Mouse (Mus musculus) heart, adult 11 months (tissue): ENCODE results near the gene Agrp.
A peak's percentile ranks its signal among the peaks of the same experiment; 100 is the strongest.

Experiments
- DNase-seq: peaks from one replicate; pipeline ENCODE4 v3.0.0; 2022

Agrp gene

DNA sequence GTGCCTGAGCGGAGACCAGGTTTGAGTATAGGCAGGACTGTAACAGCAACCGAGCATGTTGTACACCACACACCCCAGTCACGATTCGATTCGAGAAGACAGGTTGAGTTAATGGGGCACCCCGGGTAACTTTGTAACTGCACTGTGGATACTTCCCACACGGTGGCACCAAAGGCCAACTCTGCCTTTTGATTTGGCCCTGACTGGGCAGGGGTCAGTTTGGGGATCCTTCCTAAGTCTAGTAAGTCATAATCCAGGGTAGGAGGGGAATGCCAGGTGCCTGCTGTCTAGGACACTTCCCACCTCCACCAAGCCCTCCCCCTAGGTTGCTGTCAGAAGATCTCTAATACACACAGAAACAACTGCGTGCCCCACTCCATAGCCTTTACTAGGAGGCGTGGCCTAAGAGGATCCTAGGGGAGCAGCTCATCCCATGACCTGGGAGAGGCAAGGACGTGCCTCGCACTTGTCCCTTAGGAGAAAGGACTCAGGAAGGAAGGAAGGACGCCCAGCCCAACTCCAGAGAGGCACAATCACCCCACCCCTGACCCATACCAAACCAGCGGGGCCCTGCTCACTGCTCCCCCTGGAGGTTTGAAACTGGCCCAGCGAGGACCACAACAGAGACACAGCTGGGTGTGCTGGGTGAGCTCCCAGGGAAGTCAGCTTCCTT is 40.7 kb downstream of the Agrp start:
- peak; percentile 99 for DNase-seq

DNA sequence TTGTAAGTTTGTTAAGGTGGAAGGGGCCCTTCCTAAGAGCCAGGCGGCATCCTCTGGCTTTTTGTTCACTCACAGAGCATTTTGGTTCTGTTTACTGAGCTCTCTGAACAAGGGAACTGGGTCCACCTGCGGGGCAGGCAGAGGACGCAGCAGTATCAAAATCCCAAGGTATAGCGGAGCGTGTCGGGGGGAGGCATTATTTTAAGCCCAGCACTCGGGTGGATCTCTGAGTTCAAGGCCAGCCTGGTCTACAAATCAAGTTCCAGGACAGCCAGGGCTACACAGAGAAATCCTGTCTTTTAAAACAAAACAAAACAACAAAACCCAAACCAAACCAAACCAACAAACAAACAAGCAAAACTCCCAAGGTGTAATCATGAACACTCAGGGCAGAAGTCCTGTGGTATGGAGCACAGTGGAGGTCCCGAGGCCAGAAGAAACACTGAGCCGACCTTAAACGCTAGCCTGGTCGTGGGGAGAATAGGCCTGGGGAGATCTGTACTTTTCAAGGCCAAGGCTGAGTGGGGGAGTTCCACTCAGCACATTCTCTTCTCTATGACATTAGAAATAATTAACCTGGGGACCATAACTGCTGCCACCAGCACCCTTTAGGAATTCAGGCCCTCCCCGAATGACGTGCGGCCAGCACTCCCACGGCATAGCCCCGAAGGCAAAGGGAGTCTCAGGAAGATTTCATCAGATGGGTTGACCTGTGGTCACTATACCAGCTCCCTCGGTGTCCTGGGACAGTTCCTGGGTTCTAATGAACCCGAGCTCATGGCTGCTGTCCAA is 42.5 kb downstream of the Agrp start:
- DNase-seq, result peak; percentile 91

DNA sequence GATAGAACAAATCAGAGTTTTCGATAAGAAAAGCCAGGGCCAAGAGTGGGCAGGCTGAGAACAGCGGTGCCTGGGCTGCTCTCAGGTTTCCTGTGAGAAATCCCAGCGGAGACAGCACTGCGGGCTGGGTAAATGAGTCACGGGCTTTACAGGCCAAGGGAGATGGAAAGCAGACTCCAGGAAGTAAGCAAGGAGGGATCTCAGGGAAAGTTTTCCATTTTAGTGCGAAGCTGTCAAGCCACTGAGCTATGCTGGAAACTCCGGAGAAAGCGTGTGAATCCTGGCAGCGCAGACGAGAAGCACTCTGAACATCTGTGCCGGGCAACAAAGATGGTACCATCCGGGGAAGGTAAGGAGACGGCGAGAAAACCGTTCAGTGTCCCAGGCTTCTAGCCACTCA is 43.3 kb downstream of the Agrp start:
- DNase-seq, result peak; percentile 98

DNA sequence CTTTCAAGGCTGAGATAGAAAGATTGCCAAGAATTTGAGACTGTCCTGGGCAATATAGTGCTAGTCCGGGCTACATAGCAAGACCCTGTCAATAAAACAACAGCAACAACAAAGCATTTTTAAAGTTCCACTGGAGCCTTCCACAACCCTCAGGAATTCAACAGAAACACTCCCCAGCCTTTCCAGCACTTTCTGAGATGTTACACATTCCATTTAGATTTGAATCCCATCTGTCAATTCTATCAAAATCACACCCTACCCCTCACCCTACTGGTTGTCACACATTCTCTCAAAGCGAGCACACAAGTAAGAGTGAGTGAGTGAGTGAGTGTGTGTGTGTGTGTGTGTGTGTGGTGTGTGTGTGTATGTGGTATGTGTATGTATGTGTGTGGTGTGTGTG is 44.8 kb downstream of the Agrp start:
- peak; percentile 58 for DNase-seq

DNA sequence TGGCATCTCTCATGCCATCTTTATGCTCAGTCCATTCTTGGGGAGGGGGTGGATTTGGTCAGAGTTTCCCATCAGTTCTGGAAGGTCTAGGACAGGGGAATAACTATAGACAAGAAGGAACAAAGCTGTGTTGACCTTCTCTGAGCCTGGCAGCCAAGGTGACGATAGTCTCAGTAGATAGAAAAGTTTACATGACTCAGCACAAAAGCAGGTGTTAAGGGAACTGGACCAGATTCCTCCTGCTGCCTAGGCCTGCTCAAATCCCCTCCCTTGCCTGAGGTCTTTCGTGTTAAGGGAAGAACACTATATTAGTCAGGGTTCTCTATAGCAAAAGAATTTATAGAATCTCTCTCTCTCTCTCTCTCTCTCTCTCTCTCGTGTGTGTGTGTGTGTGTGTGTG is 57.5 kb downstream of the Agrp start:
- DNase-seq, result no peak

DNA sequence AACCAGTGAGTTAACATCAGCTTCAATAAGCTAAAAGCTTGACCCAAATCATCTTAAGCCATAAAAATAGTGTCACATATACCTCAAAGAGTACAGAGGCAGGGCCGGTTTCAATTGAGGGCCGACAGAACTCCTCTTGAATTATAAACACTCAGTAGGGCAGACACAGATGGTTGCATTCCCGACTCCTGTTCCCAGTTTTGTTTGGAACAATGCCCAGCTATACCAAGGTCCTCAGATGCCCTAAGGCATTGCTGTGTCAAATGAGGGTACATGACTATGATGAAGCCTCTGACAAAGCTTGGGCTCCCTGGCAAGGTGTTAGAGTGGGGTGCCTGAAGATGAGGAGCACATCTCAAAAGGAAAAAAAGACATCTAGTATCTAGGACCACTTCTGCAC is 61.7 kb downstream of the Agrp start:
- peak; percentile 71 for DNase-seq

DNA sequence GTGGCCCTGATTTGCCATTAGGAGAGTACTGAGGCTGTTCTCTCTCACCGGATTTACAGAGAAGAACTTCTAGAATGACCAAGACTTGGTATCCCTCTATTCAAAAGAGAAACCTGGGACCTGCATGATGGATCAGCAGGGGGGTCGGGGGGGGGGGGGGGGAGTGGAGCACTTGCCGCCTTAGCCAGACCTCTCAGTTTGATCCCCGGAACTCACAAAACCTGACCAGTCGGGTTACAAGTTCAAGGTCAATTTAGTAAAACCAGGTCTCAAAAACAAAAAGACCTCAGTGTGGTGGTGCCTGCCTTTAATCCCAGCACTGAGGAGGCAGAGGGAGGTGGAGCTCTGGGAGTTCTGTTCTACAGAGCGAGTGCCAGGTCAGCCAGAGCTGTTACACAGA is 62.5 kb downstream of the Agrp start:
- DNase-seq, result no peak

DNA sequence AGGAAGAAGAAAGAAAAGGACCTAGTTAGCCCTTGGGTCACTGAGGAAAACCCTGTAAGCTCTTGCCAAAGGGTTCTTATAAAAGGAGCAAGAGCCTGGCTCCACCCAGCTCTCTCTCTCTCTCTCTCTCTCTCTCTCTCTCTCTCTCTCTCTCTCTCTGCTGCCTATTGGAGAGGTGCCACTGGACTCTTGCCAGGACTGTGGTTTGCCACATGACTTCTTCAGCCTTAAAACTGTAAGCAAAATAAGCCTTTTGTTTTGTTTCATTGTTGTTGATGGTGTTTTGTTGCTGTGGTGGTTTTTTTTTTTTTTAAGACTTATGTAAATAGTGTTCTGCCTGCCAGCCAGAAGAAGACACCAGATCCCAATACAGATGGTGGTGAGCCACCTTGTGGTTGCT is 63.8 kb downstream of the Agrp start:
- DNase-seq, result peak; percentile 83

DNA sequence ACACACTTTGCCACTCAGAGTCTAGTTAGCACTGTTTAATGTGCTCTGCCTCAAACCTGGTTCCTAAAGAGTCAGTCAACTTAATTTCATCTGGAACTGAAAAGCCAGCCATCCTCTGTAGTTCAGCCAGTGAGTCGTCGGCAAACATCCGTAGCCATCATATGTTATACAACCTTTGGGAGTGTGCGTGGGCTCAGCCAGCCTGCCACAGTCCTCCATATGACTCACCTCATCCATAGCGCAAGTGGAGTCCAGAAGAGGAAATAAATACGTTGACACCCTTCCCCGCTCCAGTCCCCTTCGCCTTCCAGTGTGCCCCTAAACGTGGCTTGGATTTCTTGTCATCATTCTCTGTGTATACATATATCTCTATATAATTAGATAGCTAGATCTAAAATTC is 65.4 kb downstream of the Agrp start:
- DNase-seq, result peak; percentile 74

DNA sequence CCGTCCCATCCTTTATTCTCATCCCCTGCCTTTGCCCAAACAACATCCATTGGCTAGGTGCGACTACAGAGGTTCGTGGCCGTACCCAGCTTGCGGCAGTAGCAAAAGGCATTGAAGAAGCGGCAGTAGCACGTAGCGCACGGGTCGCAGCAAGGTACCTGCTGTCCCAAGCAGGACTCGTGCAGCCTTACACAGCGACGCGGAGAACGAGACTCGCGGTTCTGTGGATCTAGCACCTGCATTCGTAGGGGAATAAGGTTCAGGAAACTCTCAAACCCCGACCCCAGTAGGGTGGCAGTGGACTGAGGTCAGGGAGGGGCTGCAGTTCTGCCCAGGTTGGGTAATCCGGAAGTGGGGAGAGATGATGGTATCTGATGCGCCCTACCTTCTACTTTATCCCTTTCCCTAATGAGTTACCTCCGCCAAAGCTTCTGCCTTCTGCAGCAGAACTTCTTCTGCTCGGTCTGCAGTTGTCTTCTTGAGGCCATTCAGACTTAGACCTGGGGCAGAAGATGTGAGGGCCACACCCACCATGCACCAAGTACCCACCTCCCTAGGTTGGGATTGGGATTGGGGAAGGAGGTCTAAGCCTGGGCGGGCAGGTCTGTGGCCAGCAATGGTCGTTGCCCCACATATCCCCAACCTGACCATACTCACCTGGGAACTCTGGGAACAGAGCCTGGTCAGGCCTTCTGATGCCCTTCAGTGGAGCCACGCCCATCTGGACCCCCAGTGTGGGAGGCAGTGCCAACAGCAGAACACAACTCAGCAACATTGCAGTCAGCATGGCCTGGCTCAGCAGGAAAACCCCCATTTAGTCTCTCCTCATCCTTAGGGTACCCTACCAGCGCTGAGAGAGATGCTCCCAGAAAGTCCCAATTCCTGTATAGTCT is 70.2 kb downstream of the Agrp start:
- DNase-seq, result peak; percentile 94

DNA sequence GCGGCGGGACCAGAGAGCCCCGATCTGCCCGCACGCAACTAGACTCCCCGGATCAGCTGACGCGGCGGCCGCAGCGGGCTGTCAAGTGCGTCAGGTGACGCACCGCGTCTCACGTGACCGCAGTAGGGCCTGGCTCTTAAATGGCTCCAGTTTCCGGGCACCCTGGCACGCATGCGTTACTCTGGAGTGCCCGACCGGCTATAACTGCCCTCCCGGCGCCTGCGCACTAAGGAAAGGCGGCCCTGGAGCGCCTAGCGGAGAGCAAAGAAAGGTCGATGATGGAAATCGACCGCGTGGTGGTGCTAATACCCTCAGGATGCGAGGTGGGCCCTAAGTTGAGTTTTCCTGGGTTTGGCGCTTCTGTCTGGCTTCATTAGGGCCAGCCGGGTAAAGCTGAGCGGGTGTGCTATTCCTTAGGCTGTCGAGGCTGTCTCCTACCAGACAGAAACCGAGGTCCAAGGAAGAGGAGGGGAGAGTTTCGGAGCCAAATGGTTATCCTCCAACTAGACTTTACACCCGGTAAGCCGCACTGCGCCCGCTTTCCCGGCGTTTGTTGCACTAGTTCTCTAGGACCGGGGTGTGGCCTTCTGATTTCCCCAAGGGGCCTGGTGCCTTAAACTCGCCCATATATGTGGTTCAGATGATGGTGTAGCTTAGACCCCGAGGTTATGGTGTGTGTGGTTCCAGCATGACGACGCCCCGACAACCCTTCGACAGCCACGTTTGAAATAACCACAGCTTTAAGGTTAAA is 71.1 kb downstream of the Agrp start, which contains the start of gene Atp6v0d1:
Atp6v0d1 (minus strand) TSS at position 96 of the 751 bp plus-strand sequence.
- peak; percentile 100 for DNase-seq

DNA sequence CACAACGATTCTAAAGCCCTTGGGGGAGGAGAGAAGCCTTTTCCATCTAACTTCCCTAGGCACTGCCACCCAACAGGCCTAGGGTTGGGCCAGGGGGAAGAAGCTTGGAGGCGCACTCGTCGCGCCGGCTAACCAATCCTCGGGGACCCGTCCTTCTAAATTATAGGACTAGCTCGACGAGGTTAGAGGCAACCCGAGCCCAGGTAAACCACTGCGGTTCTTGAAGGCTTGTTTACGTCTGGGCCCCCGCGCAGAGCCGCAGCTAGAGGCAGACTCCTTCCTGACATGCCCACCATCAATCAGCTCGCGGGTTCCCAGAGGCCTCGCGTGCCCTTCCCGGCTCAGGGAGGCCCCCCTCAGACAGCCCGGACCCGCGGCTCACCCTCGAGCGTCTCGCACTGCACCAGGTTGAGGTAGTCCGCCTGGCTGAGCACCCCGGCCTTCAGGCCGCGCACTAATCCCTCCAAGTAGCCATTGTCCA is 71.8 kb downstream of the Agrp start:
- no peak for DNase-seq

DNA sequence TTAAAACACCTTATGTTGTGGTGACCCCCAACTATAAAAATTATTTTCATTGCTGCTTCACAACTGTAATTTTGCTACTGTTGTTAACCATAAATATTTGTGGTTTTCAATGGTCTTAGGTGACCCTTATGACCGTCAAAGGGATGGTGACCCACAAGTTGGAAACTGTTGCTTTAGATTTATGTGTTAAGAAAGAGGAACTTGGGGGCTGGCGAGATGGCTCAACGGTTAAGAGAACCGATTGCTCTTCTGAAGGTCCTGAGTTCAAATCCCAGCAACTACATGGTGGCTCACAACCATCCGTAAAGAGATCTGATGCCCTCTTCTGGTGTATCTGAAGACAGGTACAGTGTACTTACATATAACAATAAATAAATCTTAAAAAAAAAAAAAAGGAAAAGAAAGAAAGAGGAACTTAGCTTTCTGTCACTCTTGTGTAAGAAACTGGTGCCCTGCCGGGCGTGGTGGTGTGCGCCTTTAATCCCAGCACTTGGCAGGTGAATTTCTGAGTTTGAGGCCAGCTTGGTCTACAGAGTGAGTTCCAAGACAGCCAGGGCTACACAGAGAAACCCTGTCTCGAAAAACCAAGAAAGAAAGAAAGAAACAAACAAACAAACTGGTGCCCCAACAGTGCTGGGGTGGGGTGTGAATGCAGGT is 72.5 kb downstream of the Agrp start:
- DNase-seq, result peak; percentile 87

DNA sequence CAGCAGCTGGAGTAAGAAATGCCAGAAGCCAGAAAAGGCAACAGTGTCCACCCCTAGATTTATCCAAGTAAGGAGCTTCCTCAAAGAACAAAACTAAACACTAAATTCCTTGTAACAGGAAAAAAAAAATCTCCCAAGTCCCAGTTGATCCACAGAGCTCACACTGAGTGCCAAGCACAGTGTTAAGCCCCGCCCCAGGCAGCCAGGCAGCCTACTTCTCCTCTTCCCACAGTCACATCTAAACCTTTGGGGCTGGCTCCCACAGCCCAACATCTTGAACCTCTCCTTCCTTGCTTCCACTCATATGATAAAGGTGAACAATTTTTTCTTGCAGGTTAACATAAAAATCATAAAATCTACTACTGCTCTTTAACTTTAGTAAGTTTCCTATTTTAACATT is 73.3 kb downstream of the Agrp start:
- peak; percentile 82 for DNase-seq

DNA sequence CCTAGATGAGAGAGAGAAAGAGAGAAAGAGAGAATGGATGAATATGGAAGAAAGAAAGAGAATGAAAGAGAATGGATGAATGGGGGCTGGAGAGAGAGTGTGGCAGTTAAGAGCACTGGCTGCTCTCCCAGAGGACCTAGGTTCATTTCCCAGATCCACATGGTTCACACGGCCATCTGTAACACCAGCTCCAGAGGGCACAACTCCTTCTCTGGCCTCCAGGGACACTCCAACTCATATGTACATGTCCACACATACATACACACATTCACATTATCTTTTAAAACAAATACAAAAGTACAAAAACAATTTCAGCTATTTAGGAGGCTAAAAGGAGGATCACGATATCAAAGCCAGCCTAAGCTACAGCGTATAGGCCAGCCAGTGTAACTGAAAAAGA is 74.3 kb downstream of the Agrp start:
- peak; percentile 83 for DNase-seq

DNA sequence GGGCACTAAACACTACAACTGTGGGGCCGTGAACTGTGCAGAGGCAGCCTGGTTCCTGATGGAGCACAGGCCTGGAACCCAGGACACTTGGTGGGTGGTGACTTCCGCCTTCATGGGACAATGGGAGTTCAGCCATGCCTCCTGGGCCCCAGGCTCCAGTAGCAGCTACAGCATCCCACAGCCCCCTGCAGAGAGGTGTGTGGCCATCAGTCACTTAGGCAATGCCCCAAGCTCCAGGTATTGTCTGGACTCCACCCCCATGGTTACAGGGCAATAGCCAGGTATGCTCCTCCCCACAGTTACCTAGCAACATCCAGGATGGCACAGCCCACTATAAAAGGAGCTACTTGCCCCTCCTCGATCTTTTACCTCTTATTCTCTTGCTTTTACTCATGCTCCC is 82.0 kb downstream of the Agrp start:
- DNase-seq, result peak; percentile 91

DNA sequence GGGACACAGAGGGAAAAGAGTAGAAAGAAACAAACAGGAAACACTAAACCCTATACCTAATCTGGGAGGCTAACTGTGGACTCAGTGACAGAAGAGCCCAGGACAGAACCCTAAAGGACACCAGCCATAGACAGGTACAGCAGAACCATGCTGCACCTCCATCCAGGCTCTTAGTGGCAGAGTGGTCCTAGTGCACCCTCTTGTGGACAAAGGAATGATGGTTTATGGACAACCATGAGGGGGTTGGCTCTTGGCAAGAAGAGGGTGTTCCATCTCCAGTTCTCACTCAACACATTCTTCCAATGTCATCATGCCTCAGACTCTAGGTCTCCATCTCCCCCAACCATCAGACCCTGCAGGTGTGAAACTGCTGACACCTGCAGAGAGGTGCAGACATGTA is 83.1 kb downstream of the Agrp start:
- DNase-seq, result peak; percentile 97

DNA sequence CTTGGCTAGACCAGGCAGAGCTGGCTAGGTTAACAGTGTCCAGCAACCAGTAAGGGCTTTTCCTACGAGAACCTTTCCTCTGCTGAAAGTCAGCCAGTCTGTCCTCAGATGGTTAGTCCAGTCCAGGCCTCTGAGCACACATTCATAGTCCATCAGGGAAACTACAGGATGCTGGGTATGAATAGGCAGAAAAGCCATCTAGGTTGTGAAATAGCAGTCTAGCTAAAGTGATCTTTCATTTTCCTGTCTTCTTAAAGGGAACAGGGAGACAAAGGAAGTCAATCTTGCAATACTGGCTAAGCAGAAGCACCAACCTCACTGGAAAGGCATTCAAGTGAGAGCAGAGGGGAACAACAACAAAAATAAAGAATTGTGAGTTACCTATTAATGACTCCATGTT is 84.4 kb downstream of the Agrp start:
- DNase-seq, result peak; percentile 74

DNA sequence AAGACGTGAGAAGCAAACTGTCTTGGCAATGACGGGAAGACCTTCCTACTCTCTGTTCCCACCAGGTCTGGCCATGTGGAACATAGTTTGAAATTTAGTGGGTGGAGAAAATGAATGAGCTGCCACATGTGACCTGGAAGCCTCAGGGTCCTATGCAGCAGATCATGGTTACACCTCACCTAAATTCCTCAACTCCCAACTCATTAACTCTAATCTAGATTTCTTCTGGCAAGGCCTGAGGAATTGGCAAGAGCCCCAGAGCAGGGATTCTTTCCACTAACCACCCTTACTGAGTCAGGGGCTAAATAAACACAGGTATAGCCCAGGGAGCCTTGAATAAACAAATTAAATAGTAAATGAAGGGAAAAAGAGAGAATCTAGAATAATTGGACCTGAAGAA is 85.2 kb downstream of the Agrp start:
- DNase-seq, result peak; percentile 75

DNA sequence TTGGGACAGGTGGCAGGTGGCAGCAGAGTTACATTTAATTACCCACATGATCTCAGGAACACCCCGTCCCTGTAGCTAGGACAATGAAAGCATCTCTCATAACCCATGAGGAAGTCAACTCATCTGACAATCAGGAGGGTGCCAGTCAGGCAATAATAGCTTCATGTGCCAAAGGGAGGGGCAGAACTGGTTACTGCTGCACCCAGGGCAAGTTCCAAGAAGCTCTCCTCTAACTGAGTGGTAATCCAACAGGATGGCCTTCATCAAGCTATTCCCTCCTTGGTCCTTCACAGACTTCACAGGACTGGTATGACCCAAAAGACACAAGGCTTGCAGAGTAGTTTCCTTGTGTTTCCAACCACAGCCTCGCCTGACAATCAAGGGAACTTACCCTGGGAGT is 87.1 kb downstream of the Agrp start:
- peak; percentile 90 for DNase-seq

DNA sequence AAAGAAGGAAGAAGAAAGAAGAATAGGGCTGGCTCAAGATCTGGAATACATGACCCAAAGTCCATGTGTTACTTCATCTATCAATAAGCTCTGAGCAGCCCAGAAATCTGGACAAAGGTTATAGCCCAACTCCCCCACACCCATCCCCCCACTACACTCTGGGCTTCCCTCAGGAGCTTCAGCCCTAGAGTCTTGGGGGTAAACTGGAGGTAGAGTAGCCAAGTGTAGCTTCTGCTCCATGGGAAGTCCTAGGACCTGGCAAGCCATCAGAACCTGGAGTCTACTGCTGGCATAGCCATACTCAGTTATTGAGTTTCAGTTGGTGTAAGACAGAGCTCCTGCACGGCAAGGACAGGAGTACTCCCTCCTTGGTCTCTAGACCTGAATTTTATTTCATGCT is 87.7 kb downstream of the Agrp start:
- DNase-seq, result peak; percentile 85
